Mouse (Mus musculus) B cell, adult 2 months (primary cell): Measurements from ENCODE around the gene Rsf1.

ENCODE experiments used
- DNase-seq, 2 experiments: peaks; one replicate each; pipeline ENCODE4 v3.0.0; 2022

The Rsf1 gene

DNA sequence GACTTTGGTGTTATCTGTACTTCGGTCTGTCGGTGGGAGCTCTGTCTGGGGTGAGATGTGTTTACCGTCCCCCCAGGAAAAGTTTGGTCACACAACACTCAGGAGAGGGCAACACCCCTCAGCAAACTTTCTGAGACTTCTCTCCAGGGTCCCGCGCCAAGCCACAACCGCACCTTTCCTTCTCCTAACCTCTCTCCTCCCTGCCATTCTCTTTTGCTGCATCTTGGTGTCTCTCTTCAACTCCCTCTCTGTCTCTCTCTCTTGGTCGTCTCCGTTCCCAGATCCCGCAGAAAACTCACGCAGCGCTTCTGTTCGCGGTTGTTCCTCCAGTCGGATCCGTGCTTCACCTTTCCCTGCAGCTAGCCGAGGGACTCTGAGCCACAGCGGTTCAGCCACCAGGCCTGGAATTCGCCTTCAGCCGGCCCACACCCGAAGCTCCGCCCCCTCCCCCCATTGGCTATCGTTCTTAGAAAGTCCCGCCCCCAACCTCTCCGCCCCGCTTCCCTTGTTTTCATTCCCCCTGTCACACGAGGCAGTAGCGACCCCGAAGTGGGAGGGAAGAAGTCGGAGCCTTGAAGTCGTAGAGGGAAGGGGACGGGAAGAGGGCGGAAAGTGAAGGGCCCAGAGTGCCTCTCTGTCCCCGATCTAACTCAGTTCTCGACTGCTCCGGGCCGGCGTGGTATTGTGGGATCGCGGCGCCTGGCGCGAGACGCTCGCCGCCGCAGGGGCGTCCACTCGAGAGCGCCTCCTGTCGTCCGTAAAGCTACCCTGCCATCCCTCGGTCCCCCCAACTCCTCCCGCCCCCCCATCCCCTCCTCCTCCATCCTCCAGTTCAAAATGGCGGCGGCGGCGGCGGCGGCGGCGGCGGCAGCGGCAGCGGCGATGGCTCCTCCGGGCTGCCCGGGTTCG, at the start of gene Rsf1, which contains the start of gene Aamdc:
TSS of gene Rsf1 (plus strand) at position 823 of the 909 bp plus-strand sequence.
TSS of gene Aamdc (minus strand) at position 431 of the 909 bp plus-strand sequence.
- DNase-seq = peak; percentile 92

DNA sequence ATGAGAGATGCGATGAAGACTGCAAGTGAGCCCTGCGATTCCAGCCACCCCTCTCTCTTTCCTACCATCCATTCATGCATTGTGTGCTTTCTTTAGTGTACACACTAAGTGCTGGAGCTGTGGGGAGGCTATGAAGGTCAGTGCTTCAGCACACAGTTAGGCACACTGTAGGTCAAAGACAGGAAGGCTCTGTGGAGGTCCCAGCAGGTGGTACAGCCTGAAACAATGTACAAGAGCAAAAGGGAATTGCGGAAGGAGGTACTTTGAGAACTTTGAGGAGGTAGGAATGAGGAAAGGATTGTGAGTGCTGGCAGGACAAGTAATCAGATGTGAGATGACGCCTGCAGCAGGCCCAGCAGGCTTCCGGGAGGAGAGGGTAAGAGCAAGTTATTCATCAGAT, 44.2 kb upstream of the Rsf1 start:
- no peak for DNase-seq

DNA sequence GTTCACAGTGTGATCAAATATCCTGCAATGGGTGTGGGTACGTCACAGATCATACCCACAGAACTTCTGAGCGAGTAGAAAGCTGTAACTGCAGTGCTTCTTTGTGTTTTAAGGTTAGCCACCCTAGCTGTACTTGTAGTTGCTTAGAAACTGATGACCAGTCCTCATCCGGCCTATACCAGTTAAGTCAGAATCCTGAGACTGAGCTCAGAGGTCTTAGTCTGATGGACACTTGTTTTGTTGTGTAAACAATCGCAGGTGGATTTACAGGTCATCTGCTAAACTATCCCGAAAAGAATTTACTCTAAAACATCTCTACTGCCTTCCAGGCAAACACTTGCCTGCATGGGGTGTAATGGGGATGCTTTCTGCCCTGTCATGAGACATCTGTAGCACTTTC, 43.1 kb upstream of the Rsf1 start:
- DNase-seq = no peak

DNA sequence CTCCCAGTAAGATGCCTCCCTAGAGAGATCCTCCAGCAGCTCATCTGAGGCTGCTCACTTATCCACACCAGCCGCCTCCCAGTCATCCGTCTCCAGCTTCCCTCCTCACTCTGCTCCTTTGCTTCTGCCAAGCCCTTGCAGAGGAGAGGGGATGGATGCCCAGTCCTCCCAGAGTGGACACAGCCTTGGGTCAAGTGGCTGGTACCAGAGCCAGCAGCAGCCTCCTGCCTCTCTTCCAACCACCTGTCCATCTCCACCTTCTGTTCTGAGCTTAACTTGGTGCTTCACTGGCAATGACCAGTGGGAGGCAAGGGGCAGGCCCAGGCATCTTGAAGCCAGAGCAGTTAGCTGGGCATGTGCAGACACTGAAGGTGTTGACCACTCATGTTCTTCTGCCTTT, 33.2 kb upstream of the Rsf1 start:
- DNase-seq = no peak

DNA sequence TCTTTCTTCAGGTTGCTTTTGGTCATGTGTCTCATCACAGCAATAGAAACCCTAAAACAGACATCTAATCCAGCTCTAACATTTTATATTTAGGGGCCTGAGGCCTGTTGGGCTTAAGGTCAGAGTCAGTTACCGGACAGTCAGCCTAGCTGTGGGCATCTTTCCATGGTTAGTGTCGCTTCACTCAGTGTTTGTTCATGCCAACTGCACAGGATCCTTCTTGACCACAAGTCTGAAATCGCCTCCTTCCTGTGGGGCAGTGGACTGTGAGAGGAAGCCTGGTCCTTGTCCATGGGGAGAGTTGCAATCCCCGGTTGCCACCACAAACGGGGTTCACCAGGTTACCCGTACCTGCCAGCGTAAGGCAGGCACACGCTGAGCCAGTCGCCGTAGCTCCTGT, 30.4 kb upstream of the Rsf1 start:
- DNase-seq = no peak

DNA sequence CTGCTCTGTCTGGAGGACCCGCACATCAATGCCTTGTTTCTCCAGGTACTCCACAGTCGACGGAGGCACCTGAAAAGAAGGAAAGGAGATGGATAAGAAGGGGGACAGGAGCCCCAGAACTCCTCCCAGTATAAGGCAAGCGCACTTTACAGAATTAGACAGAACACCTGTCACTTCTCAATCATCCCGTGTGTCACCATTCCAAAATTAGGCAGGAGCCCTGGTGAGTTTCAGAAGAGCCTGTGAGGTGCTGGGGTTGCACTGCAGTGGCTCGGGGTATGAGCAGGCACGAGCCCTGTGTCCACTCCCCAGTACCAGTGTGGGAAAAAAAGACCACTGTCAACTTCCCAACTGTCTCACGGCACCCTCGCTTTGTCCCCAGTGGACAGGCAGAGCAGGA, 29.0 kb upstream of the Rsf1 start:
- DNase-seq = no peak

DNA sequence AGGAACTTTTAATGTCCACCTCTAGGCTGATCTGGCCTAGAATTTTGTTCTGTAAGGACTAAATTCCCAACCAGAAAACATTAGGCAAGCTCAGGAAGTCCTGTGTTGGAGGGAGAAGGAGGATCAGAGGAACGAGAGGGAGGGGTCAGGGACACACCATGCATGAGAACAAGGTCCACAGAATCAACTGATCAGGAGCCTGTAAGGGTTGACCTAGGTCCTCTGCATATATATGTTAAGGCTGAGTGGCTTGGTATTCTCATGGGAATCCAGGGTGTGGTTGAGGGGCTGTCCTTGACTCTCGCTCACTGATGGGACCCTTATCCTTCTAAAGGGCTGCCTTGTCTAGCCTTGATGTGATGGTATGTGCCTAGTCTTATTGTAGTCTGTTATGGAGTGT, 16.1 kb upstream of the Rsf1 start:
- DNase-seq = no peak

DNA sequence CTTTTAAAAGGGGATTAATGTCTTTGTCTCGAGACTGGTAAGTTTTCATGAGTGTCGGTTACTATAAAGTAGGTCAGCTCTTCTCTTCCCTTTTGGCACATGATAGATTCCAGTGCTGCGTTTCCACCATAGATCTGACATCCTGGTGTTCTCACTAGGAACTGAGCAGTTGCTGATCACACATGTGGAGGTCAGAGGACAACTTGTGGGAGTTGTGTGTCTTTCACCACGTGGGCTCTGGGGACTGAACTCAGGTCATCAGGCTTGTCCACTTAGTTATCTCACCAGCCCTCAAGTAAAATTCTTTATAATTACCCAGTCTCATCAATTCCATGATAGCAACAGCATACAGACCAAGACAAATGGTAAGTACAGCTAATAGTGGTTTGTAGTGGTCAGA, 10.3 kb upstream of the Rsf1 start:
- no peak for DNase-seq

DNA sequence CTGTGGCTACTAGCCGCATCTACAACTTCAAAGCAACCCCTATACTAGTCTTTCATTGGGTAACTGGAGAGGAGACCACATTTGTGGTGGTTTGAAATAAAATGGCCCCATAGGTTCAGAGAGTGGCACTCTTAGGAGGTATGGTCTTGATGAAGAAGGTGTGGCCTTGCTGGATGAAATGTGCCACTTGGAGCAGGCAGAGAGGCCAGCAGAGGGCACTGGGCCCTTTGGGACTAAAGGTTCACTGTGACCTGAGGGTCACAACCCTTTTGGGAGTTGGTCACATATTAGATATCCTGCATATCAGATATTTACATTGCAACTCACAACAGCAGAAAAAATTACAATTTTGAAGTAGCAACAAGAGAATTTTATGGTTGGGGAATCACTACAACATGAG, 9.3 kb upstream of the Rsf1 start:
- DNase-seq = peak; percentile 11 to 32

DNA sequence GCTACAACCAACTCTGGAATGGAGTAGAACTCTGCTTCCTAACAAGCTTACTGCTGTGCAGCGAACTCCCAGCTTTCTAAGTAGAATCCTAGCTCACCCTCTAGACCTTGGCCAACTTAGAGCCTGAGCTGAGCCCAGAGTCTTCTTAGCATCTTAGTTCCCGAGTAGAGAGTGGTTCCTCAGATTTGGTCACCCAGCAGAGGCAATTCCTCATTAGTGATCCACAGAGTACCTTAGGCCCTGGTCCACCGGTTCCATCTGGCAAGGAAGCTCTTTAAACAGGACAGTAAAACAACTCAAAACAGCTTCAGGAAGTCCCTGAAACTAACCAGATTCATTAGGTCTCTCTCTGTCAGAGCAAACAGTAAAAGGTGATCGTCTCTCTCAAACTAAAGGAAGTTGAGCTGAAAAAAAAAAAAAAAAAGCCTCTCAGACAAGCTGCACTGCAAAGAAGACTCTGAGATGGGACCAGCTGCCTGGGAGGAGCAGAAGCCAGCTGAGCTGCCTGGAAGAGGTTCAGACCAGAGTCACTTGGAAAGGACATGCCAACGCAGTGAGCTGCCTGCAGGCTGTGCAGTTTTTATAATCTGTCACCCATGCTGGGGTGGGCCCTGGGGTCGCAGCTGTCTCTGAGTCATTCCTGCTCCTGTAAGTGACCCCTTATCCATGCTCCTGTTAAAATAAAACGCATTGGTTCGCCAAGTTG, 1.2 kb upstream of the Rsf1 start:
- DNase-seq = peak in 1 of 2 experiments; percentile 27

DNA sequence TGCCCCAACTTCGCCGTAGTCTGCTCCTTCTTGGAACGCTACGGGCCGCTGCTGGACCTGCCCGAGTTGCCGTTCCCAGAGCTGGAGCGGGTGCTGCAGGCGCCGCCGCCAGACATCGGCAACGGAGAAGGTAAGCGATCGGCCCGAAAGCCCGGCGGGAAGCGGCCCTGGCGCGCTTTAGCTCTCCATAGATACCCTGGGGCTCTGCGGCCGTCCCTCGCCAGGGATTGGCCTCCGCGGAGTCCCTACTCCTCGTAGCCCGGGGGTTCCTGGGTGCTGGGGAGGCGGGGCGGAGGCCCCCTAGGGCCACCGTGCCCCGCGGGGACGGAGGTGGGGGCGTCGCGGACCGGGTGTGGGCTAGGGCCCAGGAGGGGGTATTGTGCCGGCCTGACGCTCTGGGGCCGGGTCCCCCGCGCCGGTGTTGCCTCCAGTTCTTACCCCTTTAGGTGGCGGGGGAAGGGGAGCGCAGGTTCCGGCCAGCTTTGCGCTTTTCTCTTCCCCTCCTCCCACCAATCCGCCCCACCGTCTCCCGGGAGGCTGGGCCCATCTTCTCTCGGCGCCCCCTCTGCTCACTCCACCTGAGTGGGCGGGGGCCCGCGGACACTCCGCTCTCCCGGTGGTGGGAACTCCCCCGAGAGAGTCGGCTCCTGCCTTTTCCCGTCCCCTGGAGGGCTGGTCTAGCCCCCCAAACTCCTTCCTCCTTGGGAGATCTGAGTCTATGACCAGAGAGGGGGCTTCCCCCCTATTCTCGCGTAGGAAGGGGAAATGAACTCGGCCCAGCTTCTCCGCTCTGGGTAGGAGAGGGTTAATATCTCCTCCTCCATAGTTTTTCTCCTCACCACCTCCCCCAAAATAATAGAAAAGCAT, 520 bp downstream of the Rsf1 start:
- peak; percentile 59 to 66 for DNase-seq

DNA sequence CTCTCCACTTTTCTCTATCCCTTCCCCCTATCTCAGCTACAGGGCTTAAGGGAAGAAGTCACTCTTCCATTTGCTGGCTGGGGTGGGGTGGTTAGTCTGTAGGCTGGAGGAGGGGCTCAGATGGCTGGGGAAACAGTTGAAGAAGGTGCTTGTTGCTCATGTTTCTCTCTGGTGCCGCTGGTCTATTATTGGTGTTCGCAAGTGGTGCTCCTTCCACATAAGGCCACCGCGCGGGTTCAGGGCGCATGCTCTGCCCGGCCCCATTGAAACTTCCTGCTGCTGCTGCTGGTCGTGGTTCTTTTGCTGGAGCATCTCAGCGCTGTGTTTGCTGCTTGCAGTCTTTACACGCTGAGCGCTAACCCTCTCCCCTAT, 1.1 kb downstream of the Rsf1 start:
- peak; percentile 84 to 87 for DNase-seq

DNA sequence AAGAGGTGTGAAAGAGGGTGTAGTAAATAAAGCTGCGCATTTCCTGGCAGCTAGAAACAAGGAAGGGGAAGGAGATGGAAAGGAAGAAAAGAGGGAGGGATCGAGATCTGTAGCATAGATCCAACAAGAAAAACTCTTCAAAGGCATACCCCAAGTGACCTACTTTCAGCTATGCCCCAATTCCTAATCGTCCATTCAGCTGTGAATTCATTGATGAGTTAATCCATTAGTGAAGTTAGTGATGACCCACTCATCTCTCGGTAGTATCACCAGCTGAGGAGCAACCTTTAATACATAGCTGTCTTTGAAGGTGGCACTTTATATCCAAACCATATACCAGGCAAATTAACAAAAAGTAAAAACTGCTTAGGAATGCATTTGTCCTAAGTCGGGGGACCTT, 8.8 kb downstream of the Rsf1 start:
- DNase-seq = no peak

DNA sequence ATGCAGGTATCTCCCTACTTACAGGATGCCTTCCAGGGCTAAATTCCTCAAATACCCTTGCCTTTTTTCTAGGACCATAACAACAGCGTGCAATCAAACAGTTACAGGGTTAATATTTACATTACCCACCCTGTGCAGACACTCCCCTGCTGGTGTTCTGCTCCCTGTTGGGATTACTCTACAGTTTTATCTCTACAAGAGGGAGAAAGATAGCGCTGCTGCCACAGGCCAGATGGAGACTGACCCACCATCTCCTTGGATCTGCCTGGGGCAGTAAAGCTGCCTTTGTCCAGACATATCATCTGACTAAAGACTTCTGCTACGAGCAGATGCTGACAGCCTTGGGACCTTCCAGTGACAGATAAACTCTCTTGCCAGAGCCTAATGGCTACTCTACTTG, 10.8 kb downstream of the Rsf1 start:
- DNase-seq = no peak

DNA sequence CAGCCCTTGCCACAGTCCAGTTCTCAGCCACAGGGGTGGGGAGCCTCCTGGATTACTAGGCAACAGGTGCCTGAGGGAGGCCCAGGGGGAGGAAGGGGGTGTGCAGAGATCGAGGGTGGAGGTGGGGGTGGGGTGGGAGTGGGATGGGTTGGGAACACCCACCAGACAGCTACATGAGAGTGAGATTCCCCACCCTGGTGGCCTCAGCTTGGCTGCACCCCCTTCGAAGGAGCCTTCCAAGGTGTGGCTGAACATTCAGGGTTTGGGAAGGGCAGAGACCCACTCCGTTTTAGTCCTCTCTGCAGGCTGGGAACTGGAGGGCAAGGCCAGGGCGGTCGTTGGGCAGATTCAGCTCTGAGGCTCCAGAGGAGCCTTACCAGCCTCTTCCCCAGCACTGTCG, 11.6 kb downstream of the Rsf1 start:
- no peak for DNase-seq

DNA sequence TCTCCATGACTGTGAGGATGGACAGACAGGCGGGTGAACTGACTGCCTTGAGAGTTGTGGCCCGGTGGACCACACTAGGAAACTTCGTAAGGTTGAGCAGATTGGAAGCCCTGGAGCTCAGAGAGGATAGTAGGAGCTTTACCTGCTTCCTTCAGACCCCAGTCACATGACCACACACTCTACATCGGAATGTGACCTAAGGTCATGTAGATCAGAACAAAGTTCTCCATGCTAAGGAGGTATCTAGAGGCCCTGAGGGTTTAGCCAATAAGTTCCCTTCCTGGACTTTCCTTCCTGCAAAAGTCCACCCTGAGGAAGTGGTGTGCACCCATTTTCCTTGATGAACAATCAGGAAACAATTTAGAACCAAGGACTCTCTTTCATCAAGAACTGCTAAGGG, 12.7 kb downstream of the Rsf1 start:
- no peak for DNase-seq

DNA sequence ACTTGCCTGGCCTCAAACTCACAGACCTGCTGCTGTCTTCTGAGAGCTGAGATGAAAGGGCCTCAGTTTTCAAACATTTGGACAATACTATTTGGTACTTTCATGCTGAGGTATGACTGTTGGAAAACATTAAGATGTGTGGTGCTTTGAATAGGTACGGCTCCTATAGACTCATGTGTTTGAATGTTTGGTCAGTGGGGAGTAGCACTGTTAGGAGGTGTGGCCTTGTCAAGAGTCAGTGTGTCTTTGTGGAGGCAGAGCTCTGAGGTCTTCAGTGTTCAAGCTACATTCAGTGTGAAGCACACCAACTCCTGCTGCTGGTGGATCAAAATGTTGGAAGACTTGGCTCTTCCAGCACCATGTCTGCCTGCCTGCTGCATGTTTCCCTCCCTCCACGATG, 13.8 kb downstream of the Rsf1 start:
- DNase-seq = no peak

DNA sequence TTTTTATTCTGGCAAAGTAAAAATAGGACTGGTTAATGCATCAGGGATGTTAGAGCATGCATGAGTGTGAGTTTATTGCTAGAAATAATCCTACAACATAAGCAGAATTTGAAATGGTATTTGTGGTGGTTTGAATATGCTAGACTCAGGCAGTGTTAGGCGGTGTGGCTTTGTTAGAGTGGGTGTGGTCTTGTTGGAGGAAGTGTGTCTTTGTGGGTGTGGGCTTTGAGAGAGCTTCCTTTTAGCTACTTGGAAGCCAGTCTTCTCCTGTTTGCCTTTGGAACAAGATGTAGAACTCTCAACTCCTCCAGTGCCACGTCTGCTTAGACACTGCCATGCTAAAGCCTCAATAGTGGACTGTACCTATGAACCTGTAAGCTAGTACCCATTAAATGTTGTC, 18.9 kb downstream of the Rsf1 start:
- DNase-seq = peak; percentile 18

DNA sequence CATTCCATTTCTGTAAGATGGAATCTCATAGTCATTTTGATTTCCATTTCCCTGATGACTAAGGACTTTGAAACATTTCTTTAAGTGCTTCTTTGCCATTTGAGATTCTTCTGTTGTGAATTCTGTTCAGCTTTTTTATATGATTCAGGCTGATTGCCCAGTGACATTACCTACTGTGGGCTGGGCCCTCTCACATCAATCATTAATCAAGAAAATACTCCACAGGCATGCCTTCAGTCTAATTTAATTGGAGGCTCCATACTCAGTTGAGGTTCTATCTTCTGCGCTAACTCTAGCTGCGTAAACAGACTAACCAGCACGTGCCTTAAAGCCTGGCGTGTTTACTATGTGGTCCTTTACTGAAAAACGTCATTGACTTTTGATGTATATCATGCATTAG, 41.7 kb downstream of the Rsf1 start:
- no peak for DNase-seq

DNA sequence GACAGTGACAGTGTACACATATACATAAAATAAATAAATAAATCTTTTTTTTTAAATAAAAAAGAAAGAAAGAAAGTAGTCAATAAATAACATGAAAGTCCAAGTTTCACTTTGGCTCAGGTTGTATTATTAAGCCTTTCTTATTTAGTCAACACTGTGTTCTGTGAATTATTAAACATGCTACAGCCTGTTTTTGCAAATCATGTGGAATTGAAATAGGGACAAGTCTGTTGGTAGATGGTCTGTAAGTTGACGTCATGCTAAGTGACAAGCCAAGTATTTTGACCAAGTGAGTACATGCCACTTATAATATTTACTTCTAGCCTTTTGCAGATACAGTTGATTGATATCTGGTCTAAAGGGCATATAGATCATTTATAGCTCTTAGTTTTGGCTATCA, 43.0 kb downstream of the Rsf1 start:
- DNase-seq = no peak

DNA sequence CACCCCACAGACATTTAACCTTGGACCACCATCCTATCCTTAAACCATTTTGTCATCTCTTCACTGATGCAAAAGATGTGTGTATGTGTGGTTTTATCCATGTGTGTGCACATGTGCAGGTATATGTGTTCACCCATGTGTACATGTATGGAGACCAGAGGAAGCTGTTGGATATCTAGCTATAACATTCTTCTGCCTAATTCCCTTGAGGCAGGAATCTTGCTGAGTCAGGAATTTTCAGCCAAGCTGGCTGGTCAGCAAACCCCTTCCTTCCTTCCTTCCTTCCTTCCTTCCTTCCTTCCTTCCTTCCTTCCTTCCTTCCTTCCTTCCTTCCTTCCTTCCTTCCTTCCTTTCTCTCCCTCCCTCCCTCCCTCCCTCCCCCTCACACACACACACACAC, 43.7 kb downstream of the Rsf1 start:
- no peak for DNase-seq

DNA sequence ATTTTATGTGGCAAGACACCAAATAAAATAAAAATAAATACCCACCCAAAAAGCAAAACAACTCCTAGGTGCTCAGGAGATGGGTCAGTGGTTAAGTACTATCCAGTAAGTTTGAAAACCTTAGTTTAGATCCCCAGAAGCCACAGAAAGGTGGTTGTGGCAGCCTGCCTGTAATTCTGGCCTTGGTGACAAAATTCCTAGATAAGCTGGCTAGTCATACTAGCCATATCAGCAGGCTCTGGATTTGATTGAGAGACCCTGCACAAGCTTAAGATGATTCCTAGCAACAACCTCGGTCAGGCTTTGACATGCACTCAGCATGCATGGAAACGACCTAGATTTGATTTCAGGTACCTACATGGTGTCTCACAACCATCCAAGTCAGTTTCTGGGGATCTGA, 49.7 kb downstream of the Rsf1 start:
- DNase-seq = no peak

DNA sequence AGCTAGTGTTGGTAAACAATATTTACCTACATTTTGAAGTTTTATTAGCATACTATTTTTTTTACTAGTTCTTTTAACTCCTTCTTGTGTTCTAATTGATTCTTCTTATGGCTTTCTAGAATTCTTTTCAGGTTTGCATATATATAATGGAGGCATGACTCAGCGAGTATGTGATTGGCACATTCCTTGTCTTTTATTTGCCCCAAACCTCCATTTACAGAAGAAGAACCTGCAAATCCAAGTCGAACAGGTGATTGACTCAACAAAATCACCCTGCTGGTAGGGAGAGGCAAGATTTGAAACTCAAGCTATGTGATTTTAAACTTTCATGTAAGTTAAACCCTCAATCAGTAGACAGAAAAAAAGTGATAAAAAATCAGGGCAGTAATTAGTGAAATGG, 51.6 kb downstream of the Rsf1 start:
- DNase-seq = no peak
